In genomic region chr8:48835745-48836144, GRCm38 (mm10) we compare ENCODE assay signal across 24 mouse cellular contexts.
"Had no signal": no experiment of that assay in that cellular context is flagged by ENCODE, and none has a peak within 500 bp of the region (broad histone marks: within the 10 kb centered on the region; RNA-seq: fewer than 3 reads in every experiment).

No protein-coding gene starts in this region.

- H3K9ac ChIP-seq: limb, embryonic 13.5 days; liver, embryonic 12.5 days; liver, embryonic 15.5 days; lung, embryonic 15.5 days; neural tube, embryonic 12.5 days; neural tube, embryonic 15.5 days had no signal

- DNase-seq: kidney, adult 18-20 months; kidney, adult 9 months; kidney, postnatal 25 days; layer of hippocampus, adult 9-11 months; liver; lung, adult 18-20 months; lung, postnatal 10 days; lung, postnatal 36 days; right cerebral cortex, adult 18-20 months; right cerebral cortex, postnatal 14 days; right cerebral cortex, postnatal 4 days; thymus, adult 2 months; thymus, postnatal 14 days; thymus, postnatal 4 days had no signal

- H3K36me3 ChIP-seq: limb, embryonic 10.5 days; limb, embryonic 13.5 days; liver, embryonic 12.5 days; liver, embryonic 15.5 days; lung, embryonic 15.5 days; neural tube, embryonic 12.5 days; neural tube, embryonic 15.5 days had no signal

- ATAC-seq: liver, embryonic 12.5 days had no signal

- H3K4me3 ChIP-seq: layer of hippocampus, adult 2 months; limb, embryonic 10.5 days; limb, embryonic 13.5 days; liver, embryonic 12.5 days; liver, embryonic 15.5 days; lung, embryonic 15.5 days; megakaryocyte, embryonic 14.5 days; neural tube, embryonic 12.5 days; neural tube, embryonic 15.5 days had no signal

- H3K27me3 ChIP-seq: liver, embryonic 12.5 days; liver, embryonic 15.5 days; neural tube, embryonic 12.5 days; neural tube, embryonic 15.5 days had no signal

- H3K4me1 ChIP-seq: liver, embryonic 12.5 days; liver, embryonic 15.5 days; lung, embryonic 15.5 days; megakaryocyte, embryonic 14.5 days; neural tube, embryonic 12.5 days; neural tube, embryonic 15.5 days had no signal

- H3K27ac ChIP-seq: layer of hippocampus, adult 2 months; limb, embryonic 10.5 days; limb, embryonic 13.5 days; liver, embryonic 12.5 days; liver, embryonic 15.5 days; lung, embryonic 15.5 days; neural tube, embryonic 12.5 days; neural tube, embryonic 15.5 days; stomach, postnatal 0 days had no signal

- H3K4me2 ChIP-seq: limb, embryonic 13.5 days; liver, embryonic 12.5 days; liver, embryonic 15.5 days; lung, embryonic 15.5 days; neural tube, embryonic 12.5 days; neural tube, embryonic 15.5 days had no signal

- H3K9me3 ChIP-seq: limb, embryonic 10.5 days; limb, embryonic 13.5 days; liver, embryonic 12.5 days; liver, embryonic 15.5 days; lung, embryonic 15.5 days; megakaryocyte, embryonic 14.5 days; neural tube, embryonic 12.5 days; neural tube, embryonic 15.5 days had no signal
